Mouse (Mus musculus) hindbrain, embryonic 13.5 days (tissue): ENCODE results near the gene Chd2. TPM values are rescaled to one million over a fixed set of nuclear protein-coding genes. Genes with fewer than 3 reads are reported as not detected.

Experiments
- ATAC-seq: fragments of 200-750 bp; cut with Nextera tagmentation; 2 replicates; pipeline ENCODE4 v1.8.0; 2017; ENCODE audit warnings: moderate TSS enrichment; ENCODE audit not compliant: low FRiP score
- H3K27ac ChIP-seq: fragments of 300-500 bp; sonication (generic); 2 replicates; pipeline ENCODE4 v1.5.1; 2015; ENCODE audit warnings: inconsistent platforms, mild to moderate bottlenecking, moderate library complexity
- H3K27me3 ChIP-seq: fragments of 300-500 bp; sonication (generic); 2 replicates; pipeline ENCODE4 v1.6.1; 2015; ENCODE audit warnings: mild to moderate bottlenecking, inconsistent platforms
- H3K36me3 ChIP-seq: fragments of 300-500 bp; sonication (generic); 2 replicates; pipeline ENCODE4 v1.6.1; 2015; ENCODE audit warnings: mild to moderate bottlenecking, inconsistent platforms
- H3K4me1 ChIP-seq: fragments of 300-500 bp; sonication (generic); replicated peaks from 2 replicates; pipeline ENCODE4 v1.6.1; 2015; ENCODE audit warnings: inconsistent platforms
- H3K4me2 ChIP-seq: fragments of 300-500 bp; sonication (generic); 2 replicates; pipeline ENCODE4 v1.6.1; 2015; ENCODE audit warnings: inconsistent platforms, mild to moderate bottlenecking, moderate library complexity
- H3K4me3 ChIP-seq: fragments of 300-500 bp; sonication (generic); 2 replicates; pipeline ENCODE4 v1.5.1; 2015; ENCODE audit warnings: mild to moderate bottlenecking, inconsistent platforms
- H3K9ac ChIP-seq: fragments of 300-500 bp; sonication (generic); 2 replicates; pipeline ENCODE4 v1.6.1; 2015; ENCODE audit warnings: mild to moderate bottlenecking, inconsistent platforms
- H3K9me3 ChIP-seq: fragments of 300-500 bp; sonication (generic); 2 replicates; pipeline ENCODE4 v1.6.1; 2016; ENCODE audit warnings: inconsistent platforms
- WGBS: fragments of 180-500 bp; shearing (Covaris S2); methylation state at CpG from one replicate; pipeline ENCODE4 v1.1.7; 2015; 5-methylcytosine and 5-hydroxymethylcytosine counted together
- polyA plus RNA-seq: library from polyadenylated mRNA; unstranded; fragments of >200 nt; fragmentation: Nextera tagmentation; extraction: Ambion mirVana; gene quantifications from 2 replicates; pipeline ENCODE4 v1.2.1, GENCODE M21; 2015

Chd2 gene
- polyA plus RNA-seq, 1 experiment from 2014 or later, result 53.5 TPM

DNA sequence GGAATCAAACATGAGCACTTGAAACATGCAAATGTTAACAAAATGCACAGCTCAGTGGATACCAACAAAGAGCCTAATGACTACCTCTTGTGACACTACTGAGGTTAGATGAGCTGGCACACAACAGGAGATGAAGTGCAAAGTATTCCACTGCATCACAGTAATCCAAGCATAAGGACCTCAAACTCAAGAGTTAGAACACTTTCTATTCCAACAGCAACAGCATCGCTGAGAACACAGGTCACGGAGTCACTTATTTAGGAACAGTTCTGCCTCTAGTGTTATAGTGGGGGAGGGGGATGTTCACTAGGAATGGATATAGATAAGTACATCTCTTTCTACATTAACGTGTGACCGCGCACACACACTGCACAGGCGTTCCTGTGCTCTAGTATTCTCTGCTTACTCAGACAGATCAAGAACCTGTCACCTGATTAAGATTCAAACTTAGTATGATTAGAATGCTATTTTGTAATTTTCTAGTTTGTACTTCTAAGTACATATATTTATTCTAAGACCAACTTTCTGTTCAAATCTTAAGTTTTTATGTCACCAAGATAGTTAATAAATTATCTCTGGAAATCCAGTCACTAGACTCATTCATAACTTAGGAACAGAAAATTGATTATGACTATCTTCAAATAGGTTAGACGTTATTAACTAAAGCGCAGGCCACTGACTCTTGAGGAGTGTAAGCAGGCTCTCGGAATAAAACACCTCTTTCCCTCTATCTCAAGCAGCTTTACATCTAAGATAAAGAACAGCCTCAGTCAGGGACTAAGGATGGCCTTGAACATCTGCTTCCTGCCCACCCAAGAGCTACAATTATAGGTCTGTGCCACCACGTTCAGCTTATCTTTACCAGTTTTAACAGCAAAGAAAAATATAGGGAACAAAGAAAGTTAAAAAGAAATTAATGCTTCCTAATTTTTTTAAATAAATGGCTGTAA, 5.2 kb upstream of the Chd2 start:
- H3K4me2 ChIP-seq, result 0 out of 2 replicates have a peak overlapping the region, but pooled peaks have one; percentile 8
- H3K27ac ChIP-seq, result 0 out of 2 replicates have a peak overlapping the region, but pooled peaks have one; percentile 32
- H3K9me3 ChIP-seq, result no peaks in the 10 kb centered on the region
- no peak for ATAC-seq
- no peak overlapping the region for H3K9ac ChIP-seq
- peaks cover 25% of the 10 kb centered on the region for H3K36me3 ChIP-seq
- peaks cover 26% of the 10 kb centered on the region for H3K4me1 ChIP-seq
- H3K4me3 ChIP-seq, result no peak overlapping the region
- H3K27me3 ChIP-seq, result no peaks in the 10 kb centered on the region
- 77% methylated on average over 10 of the region's 10 CpGs for WGBS

GRCm38 (mm10) chr7:73545004-73545403, 3.4 kb upstream of the Chd2 start:
- H3K4me2 ChIP-seq, result no peak overlapping the region
- no peak overlapping the region for H3K4me3 ChIP-seq
- peaks cover 22% of the 10 kb centered on the region for H3K4me1 ChIP-seq
- H3K27me3 ChIP-seq, result no peaks in the 10 kb centered on the region
- no peak overlapping the region for H3K27ac ChIP-seq
- H3K9ac ChIP-seq, result no peak overlapping the region
- peaks cover 19% of the 10 kb centered on the region for H3K36me3 ChIP-seq
- ATAC-seq, result no peak
- 82% methylated on average over 4 of the region's 4 CpGs for WGBS
- no peaks in the 10 kb centered on the region for H3K9me3 ChIP-seq

- no peaks in the 10 kb centered on the region for H3K27me3 ChIP-seq
- H3K9ac ChIP-seq, result no peak overlapping the region
- peak overlapping the region; percentile 66; the same call in 1 of the 2 replicates for H3K4me3 ChIP-seq
- 70% methylated on average over 7 of the region's 7 CpGs for WGBS
- no peak for ATAC-seq
- no peaks in the 10 kb centered on the region for H3K9me3 ChIP-seq
- H3K27ac ChIP-seq, result no peak overlapping the region
- peaks cover 9% of the 10 kb centered on the region; the same call in 1 of the 2 replicates for H3K36me3 ChIP-seq
- H3K4me2 ChIP-seq, result peak overlapping the region; percentile 65
- H3K4me1 ChIP-seq, result peaks cover 18% of the 10 kb centered on the region
These were observed 662 bp upstream of the Chd2 start for GRCm38 (mm10) chr7:73542131-73542853.

- H3K4me3 ChIP-seq, result peak overlapping the region; percentile 66
- ATAC-seq, result no peak
- H3K27me3 ChIP-seq, result no peaks in the 10 kb centered on the region
- H3K4me1 ChIP-seq, result peaks cover 19% of the 10 kb centered on the region
- H3K4me2 ChIP-seq, result peak overlapping the region; percentile 65
- H3K36me3 ChIP-seq, result peaks cover 5% of the 10 kb centered on the region; the same call in 1 of the 2 replicates
- WGBS, result under 1% methylated on average over 4 of the region's 4 CpGs
- peak overlapping the region; percentile 91 for H3K9ac ChIP-seq
- no peaks in the 10 kb centered on the region for H3K9me3 ChIP-seq
- H3K27ac ChIP-seq, result peak overlapping the region; percentile 99
These were observed 595 bp downstream of the Chd2 start for GRCm38 (mm10) chr7:73541079-73541390.

GRCm38 (mm10) chr7:73540202-73541078, 1.2 kb downstream of the Chd2 start:
- Histone ChIP-seq H3K27ac (peak overlapping the region; percentile 79), H3K9ac (peak overlapping the region; percentile 71), H3K4me3 (peak overlapping the region; percentile 66), H3K9me3 (no peaks in the 10 kb centered on the region), H3K36me3 (peaks cover 2% of the 10 kb centered on the region; the same call in 1 of the 2 replicates), H3K4me2 (peak overlapping the region; percentile 65), H3K4me1 (peaks cover 22% of the 10 kb centered on the region), H3K27me3 (no peaks in the 10 kb centered on the region)
- ATAC-seq, result no peak
- WGBS, result 1% methylated on average over 12 of the region's 12 CpGs

- no peak for ATAC-seq
- Histone ChIP-seq H3K36me3 (peaks cover 2% of the 10 kb centered on the region; the same call in 1 of the 2 replicates), H3K9ac (peak overlapping the region; percentile 74), H3K27ac (peak overlapping the region; percentile 73), H3K27me3 (no peaks in the 10 kb centered on the region), H3K9me3 (no peaks in the 10 kb centered on the region), H3K4me2 (peak overlapping the region; percentile 68), H3K4me3 (peak overlapping the region; percentile 45), H3K4me1 (peaks cover 28% of the 10 kb centered on the region)
- WGBS, result 26% methylated on average over 2 of the region's 2 CpGs
These were observed 2.4 kb downstream of the Chd2 start for GRCm38 (mm10) chr7:73539116-73539682.

DNA sequence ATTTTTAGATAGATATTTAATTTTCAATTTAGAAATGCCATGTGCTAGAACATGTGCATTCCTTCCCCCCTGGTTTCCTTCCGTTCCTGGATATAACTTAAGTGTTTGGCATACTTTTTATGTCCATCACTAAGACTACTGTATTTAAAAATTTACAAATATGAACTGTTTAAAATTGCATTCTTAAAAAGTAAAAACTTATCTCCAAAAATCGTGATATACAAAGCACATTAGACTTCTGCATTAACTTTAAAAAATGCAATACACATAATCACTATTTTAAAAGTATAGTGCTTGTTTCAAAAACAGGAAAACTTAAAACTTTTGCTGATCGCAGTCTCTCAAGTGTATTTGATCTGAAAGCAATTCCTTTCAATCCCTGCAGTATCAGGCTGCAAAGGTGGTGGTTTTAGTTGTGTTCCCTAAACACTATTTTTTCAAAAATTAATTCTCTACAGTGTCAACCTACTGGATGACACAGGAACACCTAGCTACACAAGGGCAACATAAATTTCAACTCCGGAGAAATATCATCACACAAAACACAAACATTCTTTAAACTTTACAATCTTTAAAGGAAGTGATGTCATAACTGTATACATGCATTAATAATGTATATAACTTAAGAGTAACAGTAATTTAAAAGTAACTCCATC, 3.1 kb downstream of the Chd2 start:
- Histone ChIP-seq H3K27ac (peak overlapping the region; percentile 95), H3K9ac (peak overlapping the region; percentile 77), H3K36me3 (peaks cover 2% of the 10 kb centered on the region; the same call in 1 of the 2 replicates), H3K4me1 (peaks cover 35% of the 10 kb centered on the region), H3K4me2 (peak overlapping the region; percentile 68), H3K4me3 (peak overlapping the region; percentile 45), H3K27me3 (no peaks in the 10 kb centered on the region), H3K9me3 (no peaks in the 10 kb centered on the region)
- ATAC-seq, result no peak
- 21% methylated on average over 4 of the region's 4 CpGs for WGBS

- no peaks in the 10 kb centered on the region for H3K36me3 ChIP-seq
- peak overlapping the region; percentile 68 for H3K4me2 ChIP-seq
- H3K9me3 ChIP-seq, result no peaks in the 10 kb centered on the region
- peak; percentile 99 for ATAC-seq
- H3K4me3 ChIP-seq, result peak overlapping the region; percentile 45
- peak overlapping the region; percentile 95 for H3K27ac ChIP-seq
- H3K4me1 ChIP-seq, result peaks cover 42% of the 10 kb centered on the region
- peak overlapping the region; percentile 77 for H3K9ac ChIP-seq
- no peaks in the 10 kb centered on the region for H3K27me3 ChIP-seq
- under 1% methylated on average over 46 of the region's 46 CpGs for WGBS
These were observed 3.8 kb downstream of the Chd2 start for GRCm38 (mm10) chr7:73537634-73538423.

- Histone ChIP-seq H3K27me3 (no peaks in the 10 kb centered on the region), H3K9ac (peak overlapping the region; percentile 66), H3K9me3 (no peaks in the 10 kb centered on the region), H3K36me3 (no peaks in the 10 kb centered on the region), H3K4me2 (peak overlapping the region; percentile 68), H3K4me3 (peak overlapping the region; percentile 45), H3K27ac (peak overlapping the region; percentile 95), H3K4me1 (peaks cover 44% of the 10 kb centered on the region)
- WGBS, result 22% methylated on average over 10 of the region's 10 CpGs
- peak; percentile 34 for ATAC-seq
These were observed 4.4 kb downstream of the Chd2 start for GRCm38 (mm10) chr7:73537228-73537627.

GRCm38 (mm10) chr7:73536579-73536978, 5.1 kb downstream of the Chd2 start:
- Histone ChIP-seq H3K27me3 (no peaks in the 10 kb centered on the region), H3K9ac (peak overlapping the region; percentile 66), H3K9me3 (no peaks in the 10 kb centered on the region), H3K36me3 (no peaks in the 10 kb centered on the region), H3K4me3 (peak overlapping the region; percentile 45), H3K27ac (peak overlapping the region; percentile 95; the same call in 1 of the 2 replicates), H3K4me2 (peak overlapping the region; percentile 68), H3K4me1 (peaks cover 51% of the 10 kb centered on the region)
- ATAC-seq, result no peak
- 80% methylated on average over 2 of the region's 2 CpGs for WGBS
